Mouse (Mus musculus): ENCODE measurements around the gene Hfe. TPM values are rescaled to one million over a fixed set of nuclear protein-coding genes. Genes with fewer than 3 reads are reported as not detected.
"Not testable (repeated sequence)": the region's sequence is repeated elsewhere in the genome, so short reads cannot be mapped to it uniquely, and the experiment has no call there.

The Hfe gene
- polyA plus RNA-seq, 1 experiment = 7.7 TPM

- H3K27me3 ChIP-seq (ENCODE audit: control insufficient read depth, insufficient read depth, low read length) = no peaks in the 10 kb centered on the region
- no peaks in the 10 kb centered on the region for H3K36me3 ChIP-seq (ENCODE audit: control insufficient read depth, insufficient read depth, low read length)
- H3K27ac ChIP-seq (ENCODE audit: insufficient read depth, low read depth, low read length) = no peak overlapping the region
- WGBS = 11% methylated on average over 4 of the region's 4 CpGs
- no peak overlapping the region for H3K4me3 ChIP-seq (ENCODE audit: low read depth, low read length)
- TF ChIP-seq POLR2A (IDR thresholded peaks at IDR 0.05; ENCODE audit: low read depth, low read length) (no peak), CTCF (IDR thresholded peaks at IDR 0.05; ENCODE audit: extremely low read depth, insufficient read length, insufficient replicate concordance, low read depth, low read length) (no peak)
- H3K4me1 ChIP-seq (ENCODE audit: control insufficient read depth, insufficient read depth, insufficient read length, low read length) = peaks cover 3% of the 10 kb centered on the region; the same call in 1 of the 2 replicates
Observed at GRCm38 (mm10) chr13:23747892-23748288, 37.2 kb upstream of the Hfe start.

- 7% methylated on average over 13 of the region's 13 CpGs for WGBS
- Histone ChIP-seq H3K27me3 (ENCODE audit: control insufficient read depth, insufficient read depth, low read length) (no peaks in the 10 kb centered on the region), H3K4me3 (ENCODE audit: low read depth, low read length) (peak overlapping the region; percentile 45), H3K27ac (ENCODE audit: insufficient read depth, low read depth, low read length) (peak overlapping the region; percentile 76), H3K4me1 (ENCODE audit: control insufficient read depth, insufficient read depth, insufficient read length, low read length) (no peaks in the 10 kb centered on the region), H3K36me3 (ENCODE audit: control insufficient read depth, insufficient read depth, low read length) (no peaks in the 10 kb centered on the region)
- TF ChIP-seq CTCF (IDR thresholded peaks at IDR 0.05; ENCODE audit: extremely low read depth, insufficient read length, insufficient replicate concordance, low read depth, low read length) (no peak), POLR2A (IDR thresholded peaks at IDR 0.05; ENCODE audit: low read depth, low read length) (no peak; the same call in 1 of the 2 replicates)
Observed at GRCm38 (mm10) chr13:23747081-23747891, 36.6 kb upstream of the Hfe start.

- H3K4me1 ChIP-seq (ENCODE audit: control insufficient read depth, insufficient read depth, insufficient read length, low read length); H3K27me3 ChIP-seq (ENCODE audit: control insufficient read depth, insufficient read depth, low read length); H3K36me3 ChIP-seq (ENCODE audit: control insufficient read depth, insufficient read depth, low read length): not testable (repeated sequence)
- TF ChIP-seq CTCF (IDR thresholded peaks at IDR 0.05; ENCODE audit: extremely low read depth, insufficient read length, insufficient replicate concordance, low read depth, low read length) = peak; percentile 12; the same call in 1 of the 2 replicates
- peak; percentile 56; the same call in 1 of the 2 replicates for TF ChIP-seq POLR2A (IDR thresholded peaks at IDR 0.05; ENCODE audit: low read depth, low read length)
- peak within 1 kb of the TSS; percentile 97 for H3K27ac ChIP-seq (ENCODE audit: insufficient read depth, low read depth, low read length)
- peak within 1 kb of the TSS; percentile 63 for H3K4me3 ChIP-seq (ENCODE audit: low read depth, low read length)
- under 1% methylated on average over 47 of the region's 58 CpGs for WGBS
Observed at GRCm38 (mm10) chr13:23746201-23747080, 35.8 kb upstream of the Hfe start, which contains the start of gene Hist1h2bb. Gene Hist1h2bb, plus strand, starts transcription at chr13:23746734.

- Histone ChIP-seq H3K27ac (ENCODE audit: insufficient read depth, low read depth, low read length) (peak within 1 kb of the TSS; percentile 97), H3K36me3 (ENCODE audit: control insufficient read depth, insufficient read depth, low read length) (no peaks in the 10 kb centered on the region), H3K4me1 (ENCODE audit: control insufficient read depth, insufficient read depth, insufficient read length, low read length) (no peaks in the 10 kb centered on the region), H3K4me3 (ENCODE audit: low read depth, low read length) (peak within 1 kb of the TSS; percentile 64), H3K27me3 (ENCODE audit: control insufficient read depth, insufficient read depth, low read length) (no peaks in the 10 kb centered on the region)
- under 1% methylated on average over 28 of the region's 28 CpGs for WGBS
- TF ChIP-seq POLR2A (IDR thresholded peaks at IDR 0.05; ENCODE audit: low read depth, low read length) (0 out of 2 replicates have a peak, but pooled peaks have one; percentile 20), CTCF (IDR thresholded peaks at IDR 0.05; ENCODE audit: extremely low read depth, insufficient read length, insufficient replicate concordance, low read depth, low read length) (no peak)
Observed at GRCm38 (mm10) chr13:23745381-23746161, 34.9 kb upstream of the Hfe start, which contains the start of gene Hist1h3c. Gene Hist1h3c, minus strand, starts transcription at chr13:23745602.

GRCm38 (mm10) chr13:23744421-23745380 is 34.0 kb upstream of the Hfe start:
- Histone ChIP-seq H3K4me1 (ENCODE audit: control insufficient read depth, insufficient read depth, insufficient read length, low read length) (no peaks in the 10 kb centered on the region), H3K36me3 (ENCODE audit: control insufficient read depth, insufficient read depth, low read length) (no peaks in the 10 kb centered on the region), H3K4me3 (ENCODE audit: low read depth, low read length) (peak overlapping the region; percentile 64), H3K27me3 (ENCODE audit: control insufficient read depth, insufficient read depth, low read length) (no peaks in the 10 kb centered on the region), H3K27ac (ENCODE audit: insufficient read depth, low read depth, low read length) (no peak overlapping the region)
- no peak for TF ChIP-seq CTCF (IDR thresholded peaks at IDR 0.05; ENCODE audit: extremely low read depth, insufficient read length, insufficient replicate concordance, low read depth, low read length)
- WGBS = 3% methylated on average over 32 of the region's 36 CpGs

- Histone ChIP-seq H3K4me1 (ENCODE audit: control insufficient read depth, insufficient read depth, insufficient read length, low read length) (no peaks in the 10 kb centered on the region), H3K27me3 (ENCODE audit: control insufficient read depth, insufficient read depth, low read length) (no peaks in the 10 kb centered on the region), H3K4me3 (ENCODE audit: low read depth, low read length) (no peak overlapping the region), H3K27ac (ENCODE audit: insufficient read depth, low read depth, low read length) (no peak overlapping the region), H3K36me3 (ENCODE audit: control insufficient read depth, insufficient read depth, low read length) (no peaks in the 10 kb centered on the region)
- WGBS = 50% methylated on average over 4 of the region's 4 CpGs
- TF ChIP-seq CTCF (IDR thresholded peaks at IDR 0.05; ENCODE audit: extremely low read depth, insufficient read length, insufficient replicate concordance, low read depth, low read length) = no peak
- no peak for TF ChIP-seq POLR2A (IDR thresholded peaks at IDR 0.05; ENCODE audit: low read depth, low read length)
Observed at GRCm38 (mm10) chr13:23743963-23744362, 33.3 kb upstream of the Hfe start.

Measured in small intestine, adult 2 months (tissue).